24 mouse cellular contexts compared by ENCODE assay signal in genomic region chr2:128105651-128106050, GRCm38 (mm10). TPM values are rescaled to one million over a fixed set of nuclear protein-coding genes. Genes with fewer than 3 reads are reported as not detected.
DNase-seq lines count a peak whose midpoint lies in the region; ATAC-seq and TF ChIP-seq lines count a peak whose summit lies in the region.
"Had no signal": no experiment of that assay in that cellular context is flagged by ENCODE, and none has a peak within 500 bp of the region (broad histone marks: within the 10 kb centered on the region; RNA-seq: fewer than 3 reads in every experiment).

No protein-coding gene starts in this region.

- 75% methylated on average over 11 of the region's 11 CpGs for WGBS in heart, embryonic 10.5 days
- 81% methylated on average over 11 of the region's 11 CpGs for WGBS in heart, adult 2 months
- WGBS in lung, embryonic 15.5 days: 58% methylated on average over 11 of the region's 11 CpGs
- WGBS in midbrain, embryonic 11.5 days: 84% methylated on average over 11 of the region's 11 CpGs
- WGBS in midbrain, embryonic 13.5 days: 86% methylated on average over 11 of the region's 11 CpGs

- H3K4me2 ChIP-seq in lung, embryonic 15.5 days: peak overlapping the region; percentile 37
- no peak overlapping the region for H3K4me2 ChIP-seq in midbrain, embryonic 11.5 days
- no peak overlapping the region for H3K4me2 ChIP-seq in midbrain, embryonic 13.5 days (replicated peaks)
- H3K4me2 ChIP-seq: forebrain, embryonic 13.5 days; heart, embryonic 13.5 days; hindbrain, embryonic 13.5 days had no signal

- no peak overlapping the region for H3K4me3 ChIP-seq in heart, embryonic 10.5 days
- no peak overlapping the region for H3K4me3 ChIP-seq in heart, adult 2 months
- H3K4me3 ChIP-seq in lung, embryonic 15.5 days: peak overlapping the region; percentile 6; the same call in 1 of the 2 replicates
- no peak overlapping the region for H3K4me3 ChIP-seq in midbrain, embryonic 11.5 days (ENCODE audit: low read depth, low read length)
- H3K4me3 ChIP-seq in midbrain, embryonic 13.5 days (replicated peaks): no peak overlapping the region
- H3K4me3 ChIP-seq: forebrain, embryonic 10.5 days; forebrain, embryonic 13.5 days; heart, embryonic 13.5 days; hindbrain, embryonic 13.5 days had no signal

- H3K4me1 ChIP-seq in heart, embryonic 10.5 days: peaks cover 23% of the 10 kb centered on the region
- H3K4me1 ChIP-seq in heart, adult 2 months (ENCODE audit: control insufficient read depth, insufficient read depth, low read length): peaks cover 6% of the 10 kb centered on the region
- H3K4me1 ChIP-seq in lung, embryonic 15.5 days: no peaks in the 10 kb centered on the region
- H3K4me1 ChIP-seq in midbrain, embryonic 11.5 days (ENCODE audit: control insufficient read depth, insufficient read depth, low read length): no peaks in the 10 kb centered on the region
- no peaks in the 10 kb centered on the region for H3K4me1 ChIP-seq in midbrain, embryonic 13.5 days (replicated peaks)
- H3K4me1 ChIP-seq: forebrain, embryonic 13.5 days; hindbrain, embryonic 13.5 days had no signal

- TF ChIP-seq POLR2A in heart, adult 2 months (IDR thresholded peaks at IDR 0.05; ENCODE audit: insufficient read depth, low read depth, low read length): no peak

- no peak overlapping the region for H3K9ac ChIP-seq in heart, adult 2 months (ENCODE audit: low read depth, low read length)
- H3K9ac ChIP-seq in lung, embryonic 15.5 days: no peak overlapping the region
- no peak overlapping the region for H3K9ac ChIP-seq in midbrain, embryonic 11.5 days (ENCODE audit: low read length)
- no peak overlapping the region for H3K9ac ChIP-seq in midbrain, embryonic 13.5 days (replicated peaks)
- H3K9ac ChIP-seq: forebrain, embryonic 13.5 days; heart, embryonic 13.5 days; hindbrain, embryonic 13.5 days had no signal

- intact Hi-C loops in heart, adult 2 months (cut with DNase I): no loop called here

- 0 out of 2 replicates have a peak overlapping the region, but pooled peaks have one; percentile 16 for H3K27ac ChIP-seq in heart, embryonic 10.5 days
- no peak overlapping the region for H3K27ac ChIP-seq in heart, adult 2 months
- H3K27ac ChIP-seq in lung, embryonic 15.5 days: no peak overlapping the region
- H3K27ac ChIP-seq in midbrain, embryonic 11.5 days (ENCODE audit: low read depth, low read length): no peak overlapping the region
- H3K27ac ChIP-seq in midbrain, embryonic 13.5 days: no peak overlapping the region
- H3K27ac ChIP-seq: forebrain, embryonic 10.5 days; forebrain, embryonic 13.5 days; heart, embryonic 13.5 days; hindbrain, embryonic 13.5 days had no signal

- H3K27me3 ChIP-seq in heart, embryonic 10.5 days (ENCODE audit: insufficient read depth, poor library complexity, severe bottlenecking): no peaks in the 10 kb centered on the region
- no peaks in the 10 kb centered on the region for H3K27me3 ChIP-seq in heart, adult 2 months (ENCODE audit: control insufficient read depth, insufficient read depth, low read length)
- H3K27me3 ChIP-seq in lung, embryonic 15.5 days: no peaks in the 10 kb centered on the region
- H3K27me3 ChIP-seq in midbrain, embryonic 11.5 days (ENCODE audit: control insufficient read depth, insufficient read depth, low read length): no peaks in the 10 kb centered on the region
- H3K27me3 ChIP-seq in midbrain, embryonic 13.5 days: no peaks in the 10 kb centered on the region
- H3K27me3 ChIP-seq: CH12.LX; forebrain, embryonic 13.5 days; hindbrain, embryonic 13.5 days; Patski had no signal

- no peak for ATAC-seq in lung, embryonic 15.5 days (ENCODE audit: borderline replicate concordance, extremely low read depth, low FRiP score, low TSS enrichment)
- ATAC-seq in midbrain, embryonic 11.5 days (ENCODE audit: low FRiP score): no peak
- no peak for ATAC-seq in midbrain, embryonic 13.5 days
- ATAC-seq: forebrain, embryonic 13.5 days; forebrain, embryonic 16.5 days; hindbrain, embryonic 16.5 days; Patski had no signal

- TF ChIP-seq EP300 in heart, adult 2 months (IDR thresholded peaks at IDR 0.05; ENCODE audit: insufficient read depth, low read depth, low read length): no peak

- no peaks in the 10 kb centered on the region for H3K79me2 ChIP-seq in heart, adult 2 months (replicated peaks; ENCODE audit: control insufficient read depth, insufficient read depth, low read length)

- no peaks in the 10 kb centered on the region for H3K36me3 ChIP-seq in heart, embryonic 10.5 days
- H3K36me3 ChIP-seq in heart, adult 2 months (ENCODE audit: control insufficient read depth, insufficient read depth, low read length): no peaks in the 10 kb centered on the region
- H3K36me3 ChIP-seq in lung, embryonic 15.5 days: no peaks in the 10 kb centered on the region
- no peaks in the 10 kb centered on the region for H3K36me3 ChIP-seq in midbrain, embryonic 11.5 days (ENCODE audit: control insufficient read depth, insufficient read depth, low read length)
- H3K36me3 ChIP-seq in midbrain, embryonic 13.5 days: no peaks in the 10 kb centered on the region
- H3K36me3 ChIP-seq: forebrain, embryonic 10.5 days; G1E; heart, embryonic 13.5 days; hindbrain, embryonic 13.5 days had no signal

- no peak for TF ChIP-seq CTCF in heart, adult 2 months (IDR thresholded peaks at IDR 0.05)

- no peaks in the 10 kb centered on the region for H3K9me3 ChIP-seq in heart, embryonic 10.5 days
- no peaks in the 10 kb centered on the region for H3K9me3 ChIP-seq in lung, embryonic 15.5 days
- no peaks in the 10 kb centered on the region for H3K9me3 ChIP-seq in midbrain, embryonic 11.5 days (ENCODE audit: control insufficient read depth, low read length)
- no peaks in the 10 kb centered on the region for H3K9me3 ChIP-seq in midbrain, embryonic 13.5 days
- H3K9me3 ChIP-seq: forebrain, embryonic 10.5 days; forebrain, embryonic 13.5 days; G1E; heart, embryonic 13.5 days; hindbrain, embryonic 13.5 days had no signal

- no peak for DNase-seq in heart, embryonic 10.5 days (ENCODE audit: low spot score)
- no peak for DNase-seq in heart, adult 2 months
- DNase-seq in lung, postnatal 25 days (ENCODE audit: low spot score): no peak
- peak; percentile 10 for DNase-seq in midbrain, embryonic 11.5 days (ENCODE audit: low spot score, missing footprints)
- DNase-seq: adrenal gland, postnatal 10 days; adrenal gland, postnatal 36 days; B cell, adult 2 months; cerebellum, adult 18-20 months; cerebellum, adult 9-10 months; cerebellum, postnatal 14 days; gastrocnemius, postnatal 10 days; gastrocnemius, postnatal 36 days; heart, postnatal 14 days had no signal

RNA-seq across cellular contexts. Expression of gene Bcl2l11, which starts 20.2 kb away (rescaled TPM):
- 16.9 and 17.4 TPM in 2 replicates for polyA plus RNA-seq in heart, embryonic 10.5 days (2016; fragmentation: Nextera tagmentation; extraction: Ambion mirVana)
- total RNA-seq in heart, adult 2 months (2021): 10 to 100 TPM; 13.5 to 19.9 TPM
- polyA plus RNA-seq in heart, adult 2 months (2012; rRNA removed): 10.9 and 14.9 TPM in 2 replicates
- polyA plus RNA-seq in lung, embryonic 15.5 days (2015; fragmentation: Nextera tagmentation; extraction: Ambion mirVana): 29.2 and 29.4 TPM in 2 replicates
- polyA plus RNA-seq in midbrain, embryonic 11.5 days (2014; fragmentation: Nextera tagmentation; extraction: Ambion mirVana): 15.1 and 16.9 TPM in 2 replicates
- polyA plus RNA-seq in midbrain, embryonic 13.5 days (2015; fragmentation: Nextera tagmentation; extraction: Ambion mirVana): 10.6 and 13.3 TPM in 2 replicates
